Mouse (Mus musculus) left cerebral cortex, postnatal 10 days (tissue): ENCODE measurements around the gene Odf2. TPM values are rescaled to one million over a fixed set of nuclear protein-coding genes. Genes with fewer than 3 reads are reported as not detected.

Source experiments
- DNase-seq, 2 experiments: peaks; one replicate each; pipeline ENCODE4 v3.0.0; 2021 to 2022; ENCODE audit warnings: low spot score in 2 of 2, mixed read lengths in 1 of 2; ENCODE audit errors: extremely low spot score in 1 of 2
- intact Hi-C: fragments of 180-260 bp; cut with DNase I; formaldehyde crosslinking; loops from one replicate; pipeline ENCODE4 v1.15.1; 2025
- total RNA-seq, 2 experiments: library from RNA; stranded (reverse); gene quantifications; 2 replicates each; pipeline ENCODE4 v1.2.3; 2021

Gene Odf2
- total RNA-seq, 2 experiments from 2014 or later = 106 to 118 TPM

DNA sequence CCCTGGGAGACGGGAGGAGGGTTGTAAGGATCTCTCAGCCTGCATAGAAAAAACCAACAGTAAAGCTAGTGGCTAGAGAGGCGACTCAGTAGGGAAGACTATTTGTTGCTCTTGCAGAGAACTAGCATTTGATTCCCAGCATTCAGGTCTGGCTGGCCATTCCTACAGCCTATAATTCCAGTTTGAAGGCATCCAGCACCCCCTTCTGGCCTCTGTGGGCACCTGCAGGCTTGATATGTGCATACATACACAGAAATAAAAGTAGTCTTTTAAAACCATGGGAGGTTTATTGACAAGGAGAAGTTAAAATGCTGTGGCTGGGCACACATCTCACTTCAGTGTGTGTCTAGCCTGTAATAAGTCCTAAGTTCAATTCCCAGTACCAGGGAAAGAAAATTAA lies 21.0 kb downstream of the Odf2 start:
- intact Hi-C loops = loop anchor here (10.0 kb wide), 1 partner anchor 405 kb away; no protein-coding TSS in a partner anchor
- no peak for DNase-seq

DNA sequence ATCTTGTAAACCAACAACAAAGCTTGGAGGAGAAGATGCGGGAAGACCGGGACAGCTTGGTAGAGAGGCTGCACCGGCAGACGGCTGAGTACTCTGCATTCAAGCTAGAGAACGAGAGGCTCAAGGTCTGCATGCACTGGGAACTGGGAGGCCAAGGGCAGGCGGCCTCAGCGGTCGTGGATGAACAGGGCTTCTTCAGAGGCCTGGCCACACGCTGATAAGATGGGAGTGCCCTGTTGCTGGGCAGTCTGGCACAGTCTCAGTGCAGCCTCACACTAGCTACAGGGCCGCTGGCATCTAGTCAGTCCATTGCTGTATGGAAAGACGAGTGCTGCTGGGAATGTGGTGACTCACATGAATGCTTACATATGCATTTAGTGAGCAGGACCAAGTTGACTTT lies 28.6 kb downstream of the Odf2 start:
- no peak for DNase-seq
- intact Hi-C loops = loop anchor here (10.0 kb wide), 1 partner anchor 397 kb away; no protein-coding TSS in a partner anchor

DNA sequence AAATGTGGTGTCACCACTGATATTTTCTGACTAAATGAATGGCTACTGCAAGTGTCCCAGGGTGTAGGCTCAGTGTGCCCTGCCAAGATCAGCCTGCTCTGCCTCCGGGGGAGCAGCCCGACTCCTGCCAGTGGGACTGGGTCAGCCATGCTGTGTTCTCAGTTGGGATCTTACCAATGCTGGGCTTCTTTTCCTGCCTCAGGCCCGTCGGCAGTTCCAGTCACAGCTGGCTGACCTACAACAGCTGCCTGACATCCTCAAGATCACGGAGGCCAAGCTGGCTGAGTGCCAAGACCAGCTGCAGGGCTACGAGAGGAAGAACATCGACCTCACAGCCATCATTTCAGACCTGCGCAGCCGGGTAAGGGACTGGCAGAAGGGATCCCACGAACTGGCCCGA lies 33.0 kb downstream of the Odf2 start:
- intact Hi-C loops = loop anchor here (5.0 kb wide), 2 partner anchors 75 to 95 kb away; no protein-coding TSS in a partner anchor
- DNase-seq = peak in 1 of 2 experiments; percentile 85

DNA sequence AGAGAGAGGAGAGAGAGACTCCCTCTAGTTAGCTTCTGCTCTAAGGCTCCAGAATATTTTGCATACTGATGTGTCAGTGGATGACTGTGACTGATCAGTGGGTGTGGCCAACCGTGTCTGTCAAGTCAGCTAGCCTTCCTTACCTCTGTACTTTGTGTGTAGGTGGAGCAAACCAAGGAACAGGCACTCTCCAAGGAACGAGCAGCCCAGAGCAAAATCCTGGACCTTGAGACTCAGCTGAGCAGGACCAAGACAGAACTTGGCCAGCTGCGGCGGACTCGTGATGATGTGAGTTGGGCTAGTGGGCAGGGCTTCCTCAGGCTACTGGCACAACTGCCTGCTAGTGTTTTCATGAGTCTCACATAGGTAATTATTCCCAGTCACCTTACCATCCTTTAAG lies 37.5 kb downstream of the Odf2 start:
- intact Hi-C loops = loop anchor here (5.0 kb wide), 1 partner anchor 34 kb away; no protein-coding TSS in a partner anchor

DNA sequence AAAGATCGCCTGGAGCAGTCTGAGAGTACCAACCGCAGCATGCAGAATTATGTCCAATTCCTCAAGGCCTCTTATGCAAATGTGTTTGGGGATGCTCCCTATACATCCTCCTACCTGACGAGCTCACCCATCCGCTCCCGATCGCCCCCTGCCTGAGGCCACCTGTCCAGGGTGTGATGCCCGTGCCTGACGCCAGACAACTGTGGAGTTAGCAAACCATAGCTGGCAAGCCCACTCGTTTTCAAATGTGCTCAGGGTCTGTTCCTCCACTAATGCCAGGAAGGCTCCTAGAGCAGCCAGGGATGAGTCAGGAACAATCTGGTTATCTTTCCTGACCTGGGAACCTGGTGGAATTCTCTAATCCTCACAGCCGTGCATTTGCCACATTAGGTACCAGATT lies 41.5 kb downstream of the Odf2 start:
- DNase-seq = no peak
- intact Hi-C loops = no loop called here

More for the DNA sequence above, 37.5 kb downstream of the Odf2 start:
- DNase-seq = no peak

DNA sequence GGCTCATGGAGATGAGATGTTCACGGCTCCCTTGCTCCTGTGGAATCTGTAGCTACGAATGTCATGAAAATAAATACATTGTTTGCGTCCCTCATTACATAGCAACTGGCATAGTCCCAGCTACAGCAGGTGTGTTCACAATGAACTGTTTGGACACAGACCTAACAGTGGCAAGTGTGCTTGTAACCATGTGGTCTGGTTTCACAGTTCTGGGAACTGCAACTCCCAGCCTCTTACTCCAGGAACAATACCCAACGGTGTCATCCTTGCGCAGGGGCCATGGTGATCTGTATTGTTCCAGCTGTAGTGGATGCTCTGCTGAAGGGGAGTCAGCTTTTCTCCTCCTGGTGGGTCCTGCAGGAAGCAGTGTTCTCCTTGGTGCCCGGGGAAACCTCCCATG lies 42.2 kb downstream of the Odf2 start:
- intact Hi-C loops = no loop called here
- no peak for DNase-seq

DNA sequence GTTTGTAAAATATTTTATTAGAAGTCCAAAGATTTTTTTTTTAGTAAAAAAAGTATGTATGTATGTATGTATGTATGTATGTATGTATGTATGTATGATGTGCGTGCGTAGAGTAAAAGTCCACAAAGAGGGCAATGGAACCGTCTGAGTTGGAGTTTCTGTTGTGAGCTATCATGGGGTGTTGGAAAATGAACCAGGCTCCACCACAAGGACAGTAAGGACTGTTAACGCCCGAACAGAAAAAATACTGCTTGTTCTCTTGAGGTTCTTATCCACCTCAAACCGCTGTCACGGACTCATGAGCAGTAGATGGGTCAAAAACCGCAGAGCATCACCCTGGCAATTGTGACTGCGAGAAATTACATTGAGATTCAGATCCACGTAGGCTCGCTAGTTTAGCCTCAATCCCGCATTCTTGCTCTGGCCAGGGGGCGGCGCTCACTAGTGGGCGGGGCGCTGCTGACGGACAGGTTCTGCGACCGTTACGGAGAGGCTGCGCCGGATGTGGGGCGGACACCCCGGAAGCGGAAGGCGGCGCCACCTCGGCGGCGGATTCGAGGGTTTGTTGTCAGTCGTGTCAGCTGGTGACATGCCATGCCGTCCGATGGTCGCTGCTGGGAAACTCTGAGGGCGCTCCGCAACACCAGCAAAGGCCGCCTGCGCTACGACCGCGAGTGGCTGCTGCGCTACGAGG lies 46.0 kb downstream of the Odf2 start, which contains the start of gene Gle1:
Gene Gle1, plus strand, starts transcription at position 521 of the 694 bp plus-strand sequence.
- intact Hi-C loops = no loop called here
- peak; percentile 96 to 99 for DNase-seq

DNA sequence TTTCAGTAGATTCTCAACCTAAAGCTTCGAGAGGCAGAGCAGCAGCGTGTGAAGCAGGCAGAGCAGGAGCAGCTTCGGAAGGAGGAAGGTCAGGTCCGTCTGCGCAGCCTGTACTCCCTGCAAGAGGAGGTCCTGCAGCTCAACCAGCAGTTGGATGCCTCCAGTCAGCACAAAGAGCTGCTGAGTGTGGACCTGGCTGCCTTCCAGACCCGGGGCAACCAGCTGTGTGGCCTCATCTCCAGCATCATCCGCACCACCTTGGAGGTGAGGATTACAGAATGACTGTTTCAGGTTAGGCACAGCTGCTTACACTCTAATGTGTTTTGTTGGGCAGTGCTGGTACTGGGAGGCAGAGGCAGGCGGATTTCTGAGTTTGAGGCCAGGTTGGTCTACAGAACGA lies 51.1 kb downstream of the Odf2 start:
- intact Hi-C loops = no loop called here
- no peak for DNase-seq

DNA sequence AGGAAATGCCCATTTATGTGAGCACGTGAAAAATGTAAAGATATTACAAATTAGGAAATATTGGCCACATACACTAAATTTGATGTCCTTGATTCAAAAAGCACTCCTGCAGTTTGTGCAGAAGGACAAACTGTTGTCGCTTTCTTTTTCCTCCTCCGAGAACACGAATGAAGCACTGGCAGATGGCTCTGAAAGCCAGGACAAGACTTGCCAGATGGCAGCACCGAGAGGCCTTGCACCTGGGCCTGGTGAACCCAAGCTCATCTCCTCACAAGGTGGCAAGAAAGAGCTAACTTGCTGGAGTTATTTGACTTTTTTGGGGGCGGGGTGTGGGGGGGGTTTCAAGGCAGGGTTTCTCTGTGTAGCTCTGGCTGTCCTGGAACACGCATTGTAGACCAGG lies 51.8 kb downstream of the Odf2 start:
- DNase-seq = no peak
- intact Hi-C loops = no loop called here

DNA sequence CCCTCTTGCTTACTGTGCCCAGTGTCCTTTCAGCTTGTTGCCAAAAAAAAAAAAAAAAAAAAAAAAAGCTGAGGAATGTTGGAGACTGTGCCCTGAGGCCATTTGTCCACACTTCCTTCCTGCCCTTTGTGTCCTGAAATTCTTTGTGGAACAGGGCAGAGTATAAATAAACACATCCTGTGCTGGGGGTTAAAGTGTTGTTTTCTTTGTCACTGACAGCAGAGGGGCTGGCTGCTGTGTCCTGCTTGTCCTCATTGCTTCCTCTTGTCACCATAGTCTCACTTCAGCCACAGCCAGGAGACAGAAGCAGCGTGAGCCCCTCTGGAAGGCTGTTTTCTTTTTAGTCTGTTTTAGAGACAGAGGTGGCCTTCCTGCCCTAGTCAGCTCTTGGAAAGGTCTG lies 55.7 kb downstream of the Odf2 start:
- DNase-seq = peak in 1 of 2 experiments; percentile 65
- intact Hi-C loops = loop anchor here (5.0 kb wide), 1 partner anchor 42 kb away; no protein-coding TSS in a partner anchor

DNA sequence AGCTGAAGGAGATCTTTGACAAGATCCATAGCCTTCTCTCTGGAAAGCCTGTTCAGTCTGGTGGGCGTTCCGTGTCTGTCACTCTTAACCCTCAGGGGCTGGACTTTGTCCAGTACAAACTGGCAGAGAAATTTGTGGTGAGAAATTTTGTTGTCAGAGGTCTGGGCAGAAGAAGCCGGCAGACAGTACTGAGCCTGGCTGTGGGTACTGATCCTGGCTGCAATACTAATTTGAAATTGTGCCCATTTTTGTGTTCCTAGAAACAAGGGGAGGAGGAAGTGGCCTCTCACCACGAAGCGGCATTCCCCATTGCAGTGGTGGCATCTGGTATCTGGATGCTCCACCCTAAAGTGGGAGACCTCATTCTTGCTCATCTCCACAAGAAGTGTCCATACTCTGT lies 59.9 kb downstream of the Odf2 start:
- intact Hi-C loops = loop anchor here (5.0 kb wide), 1 partner anchor 47 kb away; no protein-coding TSS in a partner anchor
- no peak for DNase-seq

DNA sequence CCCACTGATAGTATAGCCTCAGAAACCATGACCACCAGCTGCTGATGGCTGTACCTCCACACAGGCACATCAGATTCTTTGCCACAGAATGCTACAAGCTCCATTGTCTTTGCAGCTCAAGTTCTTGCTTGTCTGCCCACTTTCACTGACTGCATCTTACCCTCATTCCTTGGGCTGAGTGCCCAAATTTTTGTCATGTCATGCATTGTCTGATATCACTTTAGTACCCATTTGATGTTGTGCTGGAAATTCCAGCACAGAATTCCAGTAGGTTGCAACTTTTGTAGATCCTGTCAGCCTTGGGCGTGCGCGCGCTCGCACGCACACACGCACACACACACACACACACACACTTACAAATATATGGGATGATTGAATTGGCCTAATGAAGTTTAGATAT lies 72.2 kb downstream of the Odf2 start:
- DNase-seq = no peak
- intact Hi-C loops = no loop called here

DNA sequence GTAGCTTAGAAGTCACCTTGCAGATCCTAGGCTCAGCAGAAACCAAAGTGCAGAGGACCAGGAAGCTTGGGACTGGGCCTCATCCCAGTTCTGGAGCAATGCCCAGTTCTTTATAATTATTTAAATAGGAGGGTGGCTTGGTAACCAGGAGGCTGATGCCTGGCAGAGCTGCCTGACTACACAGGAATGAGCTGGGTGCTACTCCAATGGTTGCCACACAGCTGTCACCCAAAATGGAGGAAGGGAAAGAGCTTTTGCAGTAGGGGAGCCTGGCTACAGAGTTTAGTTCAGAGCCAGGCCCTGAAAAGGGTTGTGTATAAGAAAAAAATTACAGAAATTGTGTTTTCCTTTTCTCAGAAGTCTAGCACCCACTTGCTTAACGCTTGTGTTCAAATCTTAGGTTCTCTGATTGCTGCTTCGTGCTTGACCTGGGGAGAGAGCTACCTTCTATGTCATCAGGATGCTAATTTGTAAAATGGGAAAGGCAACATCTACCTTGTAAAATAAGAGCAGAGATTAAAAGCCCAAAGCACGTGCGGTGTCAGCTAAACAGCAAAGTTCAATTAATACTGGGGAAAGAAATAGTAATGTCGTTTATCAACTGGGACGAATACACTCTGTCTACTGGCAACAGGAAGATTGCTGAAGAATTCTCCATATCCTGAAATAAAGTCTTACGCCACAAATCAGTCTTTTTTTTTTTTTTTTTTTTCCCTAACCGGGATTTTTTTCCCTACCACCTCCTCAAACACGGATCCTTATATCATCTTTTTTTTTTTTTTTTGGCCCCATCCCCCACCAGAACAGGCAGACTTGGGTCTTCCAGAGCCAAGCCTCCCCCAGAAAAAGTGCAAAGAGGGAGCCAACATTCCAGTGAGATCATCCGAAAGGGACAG lies 75.6 kb downstream of the Odf2 start:
- DNase-seq = peak; percentile 50 to 64
- intact Hi-C loops = loop anchor here (5.0 kb wide), 1 partner anchor 72 kb away; no protein-coding TSS in a partner anchor

DNA sequence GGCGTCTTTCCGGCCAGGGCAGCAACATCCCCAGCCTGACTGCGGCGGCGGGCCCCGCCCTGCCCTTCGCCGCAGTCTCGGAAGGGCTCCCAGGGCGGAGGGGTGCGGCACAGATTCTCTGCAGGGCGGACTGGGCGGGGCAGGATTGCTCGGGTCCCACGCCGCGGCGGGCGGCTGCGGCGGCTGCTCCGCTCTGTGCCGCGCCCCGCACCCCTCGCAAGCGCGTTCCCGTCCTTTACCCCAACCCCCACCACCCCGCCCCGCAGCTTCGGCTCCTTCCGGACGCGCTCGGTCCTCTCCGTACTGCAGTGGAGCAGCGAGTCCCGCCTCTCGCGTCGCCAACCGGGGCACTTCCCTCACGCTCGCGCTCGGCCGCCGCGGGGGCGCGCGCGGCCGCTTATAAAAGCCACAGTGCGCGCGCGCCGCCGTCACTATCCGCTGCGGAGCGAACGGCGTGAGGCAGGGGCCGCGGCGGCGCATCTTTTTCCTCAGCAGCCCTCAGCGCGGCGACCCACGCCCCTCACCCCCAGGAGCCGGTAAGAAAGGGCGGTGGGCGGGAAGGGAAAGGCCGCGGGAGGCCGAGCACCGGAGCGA lies 76.3 kb downstream of the Odf2 start, which contains the start of gene Sptan1:
Gene Sptan1, plus strand, starts transcription at position 311 of the 594 bp plus-strand sequence.
- intact Hi-C loops = loop anchor here (5.0 kb wide), 1 partner anchor 73 kb away; no protein-coding TSS in a partner anchor

DNA sequence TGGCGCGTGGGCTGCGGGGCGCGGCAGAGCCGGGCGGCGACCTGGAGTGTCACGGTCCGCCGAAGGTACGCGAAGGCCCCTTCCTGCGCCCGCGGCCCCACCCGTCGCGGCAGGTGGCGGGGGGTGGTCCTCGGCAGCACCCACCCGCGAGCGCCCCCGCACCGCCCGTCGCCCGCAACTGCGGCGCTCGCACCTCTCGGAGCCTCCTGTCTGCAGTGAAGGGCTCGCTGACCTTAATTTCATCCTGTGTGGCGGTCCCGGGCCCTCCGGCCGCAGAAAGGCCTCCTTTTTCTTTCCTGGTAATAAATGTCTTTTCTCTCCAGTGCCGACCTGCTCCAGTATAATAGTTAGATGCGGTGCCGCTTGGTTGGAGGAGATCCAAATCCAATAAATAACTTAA lies 76.9 kb downstream of the Odf2 start:
- intact Hi-C loops = loop anchor here (5.0 kb wide), 1 partner anchor 74 kb away; no protein-coding TSS in a partner anchor
- peak; percentile 40 to 74 for DNase-seq

More for the DNA sequence above, 76.3 kb downstream of the Odf2 start, which contains the start of gene Sptan1:
- DNase-seq = peak; percentile 93 to 98

DNA sequence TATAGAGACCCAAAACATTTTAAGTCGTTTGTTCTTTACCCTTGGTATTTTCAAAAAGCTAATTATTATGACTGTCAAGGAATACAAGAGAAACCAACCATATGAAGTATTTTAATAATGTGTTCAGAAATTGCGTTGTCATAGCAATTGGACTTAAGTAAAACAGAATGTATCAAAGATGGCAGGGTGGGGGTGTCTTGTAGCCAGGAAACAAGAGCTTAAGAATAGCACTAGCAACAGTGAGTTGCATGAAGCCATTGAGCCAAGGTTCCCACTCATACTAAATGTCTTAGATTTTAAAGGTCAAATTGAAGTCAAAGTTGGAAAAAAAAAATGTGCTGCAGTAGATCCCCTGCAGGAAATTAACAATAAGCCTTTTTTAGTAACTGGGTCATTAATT lies 77.8 kb downstream of the Odf2 start:
- no peak for DNase-seq

DNA sequence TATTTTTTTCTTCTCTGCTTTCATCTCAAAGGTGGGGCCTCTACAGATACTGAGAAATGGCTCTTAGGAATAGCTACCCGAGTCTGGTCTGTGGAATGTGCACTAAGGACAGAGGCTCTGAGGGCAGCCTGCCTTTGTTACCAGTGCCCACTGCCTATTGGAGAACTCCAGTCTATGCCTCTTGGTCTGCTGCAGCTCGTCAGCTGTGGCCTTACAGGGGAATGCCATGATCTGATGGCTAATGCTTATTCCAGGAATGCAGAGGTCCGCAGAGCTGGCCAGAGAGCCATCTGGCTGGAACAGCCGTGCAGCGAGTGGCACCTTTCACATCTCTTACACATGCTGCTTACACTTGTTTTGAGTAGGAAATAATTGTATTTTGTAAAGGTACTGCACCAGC lies 78.7 kb downstream of the Odf2 start:
- intact Hi-C loops = loop anchor here (5.0 kb wide), 1 partner anchor 75 kb away; no protein-coding TSS in a partner anchor
- DNase-seq = no peak

More for the DNA sequence above, 77.8 kb downstream of the Odf2 start:
- intact Hi-C loops = loop anchor here (5.0 kb wide), 1 partner anchor 75 kb away; no protein-coding TSS in a partner anchor

DNA sequence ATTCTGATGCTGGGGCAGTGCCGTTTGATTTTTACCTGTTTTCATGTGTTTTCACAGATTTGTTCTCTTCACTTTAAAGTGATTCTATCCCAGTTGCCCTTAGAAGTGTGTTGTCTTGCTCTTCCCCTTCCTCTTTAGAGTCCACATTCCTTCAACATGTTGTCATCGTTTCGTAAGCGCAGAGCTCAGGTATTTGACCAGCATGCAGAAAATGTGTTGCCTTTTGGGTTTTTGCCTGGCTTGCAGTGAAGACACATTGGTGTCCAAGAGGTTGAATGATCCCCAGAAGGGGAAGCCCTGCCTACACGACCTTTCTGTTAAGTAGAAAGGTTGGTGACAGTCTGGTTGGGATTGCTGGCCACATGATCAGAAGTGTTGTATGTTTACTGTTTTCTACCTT lies 79.6 kb downstream of the Odf2 start:
- intact Hi-C loops = loop anchor here (5.0 kb wide), 1 partner anchor 76 kb away; no protein-coding TSS in a partner anchor
- DNase-seq = no peak
